Mouse (Mus musculus) E14TG2a.4 (cell line): ENCODE measurements around the gene Cacna1d.

Experiments
- H3K27me3 ChIP-seq: 2 replicates; pipeline ENCODE4 v1.6.1; 2014; ENCODE audit warnings: low read length, control low read depth; ENCODE audit not compliant: insufficient read depth
- H3K36me3 ChIP-seq: 2 replicates; pipeline ENCODE4 v1.6.1; 2014; ENCODE audit warnings: low read length, control low read depth; ENCODE audit not compliant: insufficient read depth
- H3K4me1 ChIP-seq: replicated peaks from 2 replicates; pipeline ENCODE4 v1.6.1; 2014; ENCODE audit warnings: low read depth, low read length, control low read depth
- H3K4me3 ChIP-seq: replicated peaks from 2 replicates; pipeline ENCODE4 v1.5.1; 2014; ENCODE audit warnings: mild to moderate bottlenecking, low read length
- H3K9me3 ChIP-seq: 2 replicates; pipeline ENCODE4 v1.6.1; 2014; ENCODE audit warnings: low read length, control low read depth
- CTCF ChIP-seq: conservative IDR thresholded peaks from 2 replicates; pipeline ENCODE4 v1.5.1; 2014; ENCODE audit warnings: low read length
- NANOG ChIP-seq: IDR thresholded peaks from 2 replicates; pipeline ENCODE4 v1.6.1; 2014; ENCODE audit warnings: borderline replicate concordance, low read length, mixed read lengths
- POU5F1 ChIP-seq: IDR thresholded peaks from 2 replicates; pipeline ENCODE4 v1.6.1; 2014; ENCODE audit warnings: low read length, borderline replicate concordance

Cacna1d gene

GRCm38 (mm10) chr14:30136965-30137364 is 354.3 kb downstream of the Cacna1d start:
- H3K4me3 ChIP-seq: no peak overlapping the region
- H3K9me3 ChIP-seq: no peaks in the 10 kb centered on the region
- peaks cover 16% of the 10 kb centered on the region for H3K4me1 ChIP-seq
- TF ChIP-seq NANOG (no peak), POU5F1 (no peak), CTCF (peak; percentile 95)
- H3K36me3 ChIP-seq: no peaks in the 10 kb centered on the region
- H3K27me3 ChIP-seq: peaks cover 4% of the 10 kb centered on the region; the same call in 1 of the 2 replicates

GRCm38 (mm10) chr14:30135351-30135750 is 355.9 kb downstream of the Cacna1d start:
- Histone ChIP-seq H3K4me3 (no peak overlapping the region), H3K27me3 (peaks cover 5% of the 10 kb centered on the region), H3K4me1 (peaks cover 16% of the 10 kb centered on the region), H3K36me3 (no peaks in the 10 kb centered on the region), H3K9me3 (no peaks in the 10 kb centered on the region)
- TF ChIP-seq NANOG: no peak
- no peak for TF ChIP-seq POU5F1
- no peak for TF ChIP-seq CTCF

GRCm38 (mm10) chr14:30133684-30134083 is 357.6 kb downstream of the Cacna1d start:
- Histone ChIP-seq H3K27me3 (peaks cover 10% of the 10 kb centered on the region), H3K4me3 (no peak overlapping the region), H3K9me3 (no peaks in the 10 kb centered on the region), H3K4me1 (peaks cover 27% of the 10 kb centered on the region), H3K36me3 (no peaks in the 10 kb centered on the region)
- TF ChIP-seq POU5F1: no peak
- peak; percentile 37 for TF ChIP-seq CTCF
- no peak for TF ChIP-seq NANOG

- H3K9me3 ChIP-seq: no peaks in the 10 kb centered on the region
- H3K36me3 ChIP-seq: no peaks in the 10 kb centered on the region
- H3K27me3 ChIP-seq: peaks cover 10% of the 10 kb centered on the region
- H3K4me3 ChIP-seq: no peak overlapping the region
- peaks cover 27% of the 10 kb centered on the region for H3K4me1 ChIP-seq
- TF ChIP-seq NANOG (no peak), CTCF (no peak), POU5F1 (no peak)
Observed at GRCm38 (mm10) chr14:30131256-30131655, 360.0 kb downstream of the Cacna1d start.

- Histone ChIP-seq H3K4me1 (peaks cover 27% of the 10 kb centered on the region), H3K4me3 (peak overlapping the region; percentile 63), H3K27me3 (peaks cover 13% of the 10 kb centered on the region)
Observed at GRCm38 (mm10) chr14:30130092-30130491, 361.2 kb downstream of the Cacna1d start.

GRCm38 (mm10) chr14:30129378-30129777 is 361.9 kb downstream of the Cacna1d start:
- Histone ChIP-seq H3K36me3 (no peaks in the 10 kb centered on the region), H3K4me3 (peak overlapping the region; percentile 63), H3K4me1 (peaks cover 27% of the 10 kb centered on the region), H3K27me3 (peaks cover 13% of the 10 kb centered on the region), H3K9me3 (no peaks in the 10 kb centered on the region)
- TF ChIP-seq CTCF (peak; percentile 94), POU5F1 (no peak)

More at GRCm38 (mm10) chr14:30130092-30130491, 361.2 kb downstream of the Cacna1d start:
- no peak for TF ChIP-seq CTCF
- no peak for TF ChIP-seq POU5F1
- TF ChIP-seq NANOG: no peak
- no peaks in the 10 kb centered on the region for H3K9me3 ChIP-seq
- H3K36me3 ChIP-seq: no peaks in the 10 kb centered on the region

GRCm38 (mm10) chr14:30124951-30125690 is 366.1 kb downstream of the Cacna1d start:
- TF ChIP-seq CTCF (no peak), POU5F1 (no peak), NANOG (no peak)
- H3K36me3 ChIP-seq: no peaks in the 10 kb centered on the region

GRCm38 (mm10) chr14:30120023-30120422 is 371.2 kb downstream of the Cacna1d start:
- H3K36me3 ChIP-seq: no peaks in the 10 kb centered on the region

More at GRCm38 (mm10) chr14:30124951-30125690, 366.1 kb downstream of the Cacna1d start:
- H3K4me3 ChIP-seq: no peak overlapping the region
- H3K4me1 ChIP-seq: peaks cover 10% of the 10 kb centered on the region
- peaks cover 10% of the 10 kb centered on the region for H3K27me3 ChIP-seq
- H3K9me3 ChIP-seq: no peaks in the 10 kb centered on the region

More at GRCm38 (mm10) chr14:30120023-30120422, 371.2 kb downstream of the Cacna1d start:
- peaks cover 5% of the 10 kb centered on the region; the same call in 1 of the 2 replicates for H3K27me3 ChIP-seq
- no peaks in the 10 kb centered on the region for H3K9me3 ChIP-seq
- H3K4me1 ChIP-seq: no peaks in the 10 kb centered on the region
- H3K4me3 ChIP-seq: no peak overlapping the region
- TF ChIP-seq POU5F1 (no peak), CTCF (no peak)
